Mouse (Mus musculus) cerebellum, adult 2 months (tissue): ENCODE data around the gene Gm11099. TPM values are rescaled to one million over a fixed set of nuclear protein-coding genes. Genes with fewer than 3 reads are reported as not detected.

Experiments
- DNase-seq, 2 experiments: peaks; one replicate each; pipeline ENCODE4 v3.0.0; 2021
- H3K27ac ChIP-seq: fragments of 200-500 bp; 2 replicates; pipeline ENCODE4 v1.5.1; 2012; ENCODE audit warnings: low read length, control low read depth, inconsistent platforms; ENCODE audit not compliant: insufficient read depth
- H3K27me3 ChIP-seq: fragments of 200-500 bp; 2 replicates; pipeline ENCODE4 v1.6.1; 2012; ENCODE audit warnings: inconsistent platforms, mild to moderate bottlenecking, low read length, moderate library complexity; ENCODE audit not compliant: control insufficient read depth, insufficient read depth
- H3K4me1 ChIP-seq: fragments of 200-500 bp; 2 replicates; pipeline ENCODE4 v1.6.1; 2011; ENCODE audit warnings: low read length; ENCODE audit not compliant: control insufficient read depth, insufficient read depth
- H3K4me3 ChIP-seq: fragments of 200-500 bp; replicated peaks from 2 replicates; pipeline ENCODE3; 2011; ENCODE audit warnings: mild to moderate bottlenecking, low read depth, low read length, control low read depth; ENCODE audit not compliant: insufficient read depth
- CTCF ChIP-seq: fragments of 200-500 bp; IDR thresholded peaks from 2 replicates; pipeline ENCODE4 v1.5.1; 2011; ENCODE audit warnings: low read depth, mild to moderate bottlenecking, control low read depth, low read length, moderate library complexity, borderline replicate concordance; ENCODE audit not compliant: insufficient read depth
- POLR2A ChIP-seq: fragments of 200-500 bp; IDR thresholded peaks from 2 replicates; pipeline ENCODE4 v1.6.1; 2011; ENCODE audit warnings: low read length, control low read depth, borderline replicate concordance; ENCODE audit not compliant: insufficient read depth
- WGBS: fragments of 180-500 bp; shearing (Covaris S2); methylation state at CpG from one replicate; pipeline ENCODE4 v1.1.7; 2018; 5-methylcytosine and 5-hydroxymethylcytosine counted together
- polyA plus RNA-seq: library from polyadenylated mRNA; depleted of rRNA; stranded (reverse); fragments of >200 nt; gene quantifications from 2 replicates; pipeline ENCODE4 v1.2.3, GENCODE M21; 2012

Gm11099 gene
- polyA plus RNA-seq, 1 experiment: not detected

GRCm38 (mm10) chr2:58844499-58844898, 14.7 kb upstream of the Gm11099 start:
- TF ChIP-seq POLR2A (no peak), CTCF (no peak)
- Histone ChIP-seq H3K4me3 (no peak overlapping the region), H3K27me3 (no peaks in the 10 kb centered on the region), H3K4me1 (no peaks in the 10 kb centered on the region), H3K27ac (no peak overlapping the region)
- no peak for DNase-seq
- WGBS: 56% methylated on average over 10 of the region's 10 CpGs

- H3K27me3 ChIP-seq: no peaks in the 10 kb centered on the region
- no peak for TF ChIP-seq POLR2A
- no peak for TF ChIP-seq CTCF
- H3K4me3 ChIP-seq: no peak overlapping the region
- WGBS: 56% methylated on average over 3 of the region's 3 CpGs
- no peak overlapping the region for H3K27ac ChIP-seq
- no peak for DNase-seq
- H3K4me1 ChIP-seq: no peaks in the 10 kb centered on the region
Observed at GRCm38 (mm10) chr2:58879876-58880275, 20.6 kb downstream of the Gm11099 start.

GRCm38 (mm10) chr2:58905057-58905456, 45.8 kb downstream of the Gm11099 start:
- Histone ChIP-seq H3K27ac (no peak overlapping the region), H3K4me1 (no peaks in the 10 kb centered on the region; the same call in 1 of the 2 replicates), H3K4me3 (no peak overlapping the region), H3K27me3 (no peaks in the 10 kb centered on the region)
- no peak for DNase-seq
- TF ChIP-seq CTCF (no peak), POLR2A (no peak)
- 83% methylated on average over 4 of the region's 4 CpGs for WGBS

- 22% methylated on average over 14 of the region's 14 CpGs for WGBS
- H3K27me3 ChIP-seq: no peaks in the 10 kb centered on the region
- TF ChIP-seq POLR2A (no peak), CTCF (no peak)
Observed at GRCm38 (mm10) chr2:58906814-58907516, 47.7 kb downstream of the Gm11099 start.

GRCm38 (mm10) chr2:58912339-58912738, 53.1 kb downstream of the Gm11099 start:
- no peaks in the 10 kb centered on the region for H3K27me3 ChIP-seq
- 94% methylated on average over 9 of the region's 9 CpGs for WGBS
- H3K4me3 ChIP-seq: no peak overlapping the region
- DNase-seq: no peak
- no peak overlapping the region for H3K27ac ChIP-seq
- no peak for TF ChIP-seq POLR2A
- TF ChIP-seq CTCF: no peak
- H3K4me1 ChIP-seq: no peaks in the 10 kb centered on the region

More at GRCm38 (mm10) chr2:58906814-58907516, 47.7 kb downstream of the Gm11099 start:
- Histone ChIP-seq H3K4me3 (no peak overlapping the region), H3K27ac (no peak overlapping the region), H3K4me1 (no peaks in the 10 kb centered on the region; the same call in 1 of the 2 replicates)
- DNase-seq: peak in 1 of 2 experiments; percentile 11

GRCm38 (mm10) chr2:58918351-58918750, 59.1 kb downstream of the Gm11099 start:
- Histone ChIP-seq H3K27me3 (no peaks in the 10 kb centered on the region), H3K27ac (no peak overlapping the region), H3K4me1 (no peaks in the 10 kb centered on the region), H3K4me3 (no peak overlapping the region)
- 58% methylated on average over 4 of the region's 4 CpGs for WGBS
- TF ChIP-seq CTCF (no peak), POLR2A (no peak)
- DNase-seq: no peak

- no peak overlapping the region for H3K4me3 ChIP-seq
- no peak overlapping the region for H3K27ac ChIP-seq
- no peaks in the 10 kb centered on the region for H3K4me1 ChIP-seq
- no peaks in the 10 kb centered on the region for H3K27me3 ChIP-seq
- 97% methylated on average over 2 of the region's 2 CpGs for WGBS
- no peak for DNase-seq
- TF ChIP-seq POLR2A: no peak
- no peak for TF ChIP-seq CTCF
Observed at GRCm38 (mm10) chr2:58925551-58925950, 66.3 kb downstream of the Gm11099 start.

- no peak for DNase-seq
- no peak overlapping the region for H3K4me3 ChIP-seq
Observed at GRCm38 (mm10) chr2:58941361-58941760, 82.1 kb downstream of the Gm11099 start.

More at GRCm38 (mm10) chr2:58941361-58941760, 82.1 kb downstream of the Gm11099 start:
- TF ChIP-seq POLR2A (no peak), CTCF (no peak)
- 81% methylated on average over 4 of the region's 4 CpGs for WGBS
- Histone ChIP-seq H3K27me3 (no peaks in the 10 kb centered on the region), H3K27ac (no peak overlapping the region), H3K4me1 (no peaks in the 10 kb centered on the region)
